Mouse (Mus musculus) MEL (cell line): ENCODE measurements around the gene Coro1a. TPM values are rescaled to one million over a fixed set of nuclear protein-coding genes. Genes with fewer than 3 reads are reported as not detected.

Experiments used
- DNase-seq: peaks from one replicate; pipeline ENCODE4 v3.0.0; 2011; ENCODE audit warnings: low read depth, low spot score
- H3K27ac ChIP-seq: 2 replicates; pipeline ENCODE4 v1.5.1; 2012; ENCODE audit warnings: low read depth, mild to moderate bottlenecking, control low read depth, low read length, moderate library complexity; ENCODE audit not compliant: control insufficient read depth
- H3K27me3 ChIP-seq, 2 experiments: fragments of 150-350 bp in 1 of 2; sonication (generic) in 1 of 2; 2 replicates each; pipeline ENCODE4 v1.6.1; 2012; ENCODE audit warnings: low read length in 2 of 2, mild to moderate bottlenecking in 2 of 2, improper control_type of control experiment in 1 of 2, moderate library complexity in 1 of 2; ENCODE audit not compliant: insufficient read depth in 2 of 2, control insufficient read depth in 1 of 2
- H3K36me3 ChIP-seq, 2 experiments: 2 replicates each; pipeline ENCODE4 v1.6.1; 2012 to 2014; ENCODE audit warnings: low read length in 2 of 2, improper control_type of control experiment in 1 of 2, inconsistent platforms in 1 of 2, mild to moderate bottlenecking in 1 of 2; ENCODE audit not compliant: insufficient read depth in 2 of 2, control insufficient read depth in 1 of 2
- H3K4me1 ChIP-seq, 2 experiments: fragments of 150-350 bp in 1 of 2; sonication (generic) in 1 of 2; 2 replicates each; pipeline ENCODE4 v1.6.1; 2012; ENCODE audit warnings: low read length in 2 of 2, improper control_type of control experiment in 1 of 2, mild to moderate bottlenecking in 1 of 2; ENCODE audit not compliant: insufficient read depth in 2 of 2, control insufficient read depth in 1 of 2
- H3K4me3 ChIP-seq, 2 experiments: fragments of 150-350 bp in 1 of 2; sonication (generic) in 1 of 2; 2 replicates each; pipeline ENCODE4 v1.5.1; 2012; ENCODE audit warnings: low read depth in 2 of 2, low read length in 2 of 2, mild to moderate bottlenecking in 2 of 2, moderate library complexity in 2 of 2, control low read depth in 1 of 2, improper control_type of control experiment in 1 of 2; ENCODE audit not compliant: control insufficient read depth in 1 of 2, insufficient read depth in 1 of 2
- H3K79me2 ChIP-seq: 2 replicates; pipeline ENCODE4 v1.6.1; 2012; ENCODE audit warnings: mild to moderate bottlenecking, low read length, moderate library complexity; ENCODE audit not compliant: control insufficient read depth, poor library complexity, insufficient read depth
- H3K9ac ChIP-seq: 2 replicates; pipeline ENCODE4 v1.6.1; 2012; ENCODE audit warnings: low read depth, mild to moderate bottlenecking, control low read depth, low read length, moderate library complexity; ENCODE audit not compliant: control insufficient read depth, poor library complexity, severe bottlenecking
- H3K9me3 ChIP-seq: fragments of 150-350 bp; sonication (generic); replicated peaks from 2 replicates; pipeline ENCODE4 v1.6.1; 2012; ENCODE audit warnings: mild to moderate bottlenecking, low read length, improper control_type of control experiment, moderate library complexity; ENCODE audit not compliant: insufficient read depth
- BHLHE40 ChIP-seq: IDR thresholded peaks from 2 replicates; pipeline ENCODE4 v1.6.1; 2012; ENCODE audit warnings: low read depth, mild to moderate bottlenecking, inconsistent platforms, low read length, improper control_type of control experiment, borderline replicate concordance
- E2F4 ChIP-seq: IDR thresholded peaks from 2 replicates; pipeline ENCODE4 v1.6.1; 2011; ENCODE audit warnings: low read depth, low read length, improper control_type of control experiment, borderline replicate concordance
- ELF1 ChIP-seq: IDR thresholded peaks from 2 replicates; pipeline ENCODE4 v1.6.1; 2014; ENCODE audit warnings: low read depth, mild to moderate bottlenecking, inconsistent platforms, low read length, improper control_type of control experiment, moderate library complexity
- EP300 ChIP-seq, 2 experiments: IDR thresholded peaks; 2 replicates each; pipeline ENCODE4 v1.6.1; 2011; ENCODE audit warnings: improper control_type of control experiment in 2 of 2, low read length in 2 of 2, low read depth in 1 of 2, mild to moderate bottlenecking in 1 of 2
- ETS1 ChIP-seq: IDR thresholded peaks from 2 replicates; pipeline ENCODE4 v1.6.1; 2012; ENCODE audit warnings: low read depth, mild to moderate bottlenecking, inconsistent platforms, low read length, improper control_type of control experiment, moderate library complexity
- GATA1 ChIP-seq: IDR thresholded peaks from 2 replicates; pipeline ENCODE4 v1.6.1; 2011; ENCODE audit warnings: low read depth, low read length, improper control_type of control experiment
- JUND ChIP-seq: IDR thresholded peaks from 2 replicates; pipeline ENCODE4 v1.6.1; 2011; ENCODE audit warnings: low read depth, mild to moderate bottlenecking, improper control_type of control experiment, low read length
- KAT2A ChIP-seq: conservative IDR thresholded peaks from 2 replicates; pipeline ENCODE4 v1.6.1; 2012; ENCODE audit warnings: low read depth, low read length, improper control_type of control experiment, inconsistent platforms
- MAX ChIP-seq: IDR thresholded peaks from 2 replicates; pipeline ENCODE4 v1.6.1; 2011; ENCODE audit warnings: low read length, improper control_type of control experiment
- MEF2A ChIP-seq: IDR thresholded peaks from 2 replicates; pipeline ENCODE4 v1.6.1; 2014; ENCODE audit warnings: low read depth, mild to moderate bottlenecking, inconsistent platforms, low read length, improper control_type of control experiment; ENCODE audit not compliant: poor library complexity, insufficient replicate concordance, severe bottlenecking; ENCODE audit errors: extremely low read depth
- MXI1 ChIP-seq: IDR thresholded peaks from 2 replicates; pipeline ENCODE4 v1.6.1; 2011; ENCODE audit warnings: mild to moderate bottlenecking, low read depth, low read length, improper control_type of control experiment
- MYC ChIP-seq: IDR thresholded peaks from 2 replicates; pipeline ENCODE4 v1.6.1; 2011; ENCODE audit warnings: low read depth, mild to moderate bottlenecking, low read length, improper control_type of control experiment, moderate library complexity
- NELFE ChIP-seq: IDR thresholded peaks from 2 replicates; pipeline ENCODE4 v1.6.1; 2011; ENCODE audit warnings: low read depth, low read length, improper control_type of control experiment
- NRF1 ChIP-seq: IDR thresholded peaks from 2 replicates; pipeline ENCODE4 v1.6.1; 2014; ENCODE audit warnings: low read depth, mild to moderate bottlenecking, inconsistent platforms, low read length, improper control_type of control experiment, moderate library complexity; ENCODE audit not compliant: poor library complexity, insufficient read depth, severe bottlenecking
- POLR2A ChIP-seq, 2 experiments: IDR thresholded peaks; 2 replicates each; pipeline ENCODE4 v1.6.1; 2011 to 2012; ENCODE audit warnings: low read length in 2 of 2, mild to moderate bottlenecking in 2 of 2, control low read depth in 1 of 2, improper control_type of control experiment in 1 of 2, low read depth in 1 of 2, moderate library complexity in 1 of 2; ENCODE audit not compliant: control insufficient read depth in 1 of 2, insufficient read depth in 1 of 2, poor library complexity in 1 of 2
- POLR2AphosphoS2 ChIP-seq: IDR thresholded peaks from 2 replicates; pipeline ENCODE4 v1.6.1; 2011; ENCODE audit warnings: low read length, improper control_type of control experiment
- POLR2AphosphoS5 ChIP-seq: IDR thresholded peaks from 2 replicates; pipeline ENCODE4 v1.6.1; 2012; ENCODE audit warnings: low read depth, borderline replicate concordance, mild to moderate bottlenecking, inconsistent platforms, low read length, moderate library complexity, mixed read lengths
- RCOR1 ChIP-seq: IDR thresholded peaks from 2 replicates; pipeline ENCODE4 v1.6.1; 2012; ENCODE audit warnings: low read depth, mild to moderate bottlenecking, inconsistent platforms, low read length, improper control_type of control experiment
- SIN3A ChIP-seq: IDR thresholded peaks from 2 replicates; pipeline ENCODE4 v1.6.1; 2012; ENCODE audit warnings: low read length, improper control_type of control experiment, inconsistent platforms
- SMC3 ChIP-seq: IDR thresholded peaks from 2 replicates; pipeline ENCODE4 v1.6.1; 2011; ENCODE audit warnings: low read depth, low read length, improper control_type of control experiment
- TBP ChIP-seq: IDR thresholded peaks from 2 replicates; pipeline ENCODE4 v1.8.0; 2011; ENCODE audit warnings: low read depth, low read length, improper control_type of control experiment
- TCF12 ChIP-seq: IDR thresholded peaks from 2 replicates; pipeline ENCODE4 v1.6.1; 2014; ENCODE audit warnings: low read depth, mild to moderate bottlenecking, inconsistent platforms, low read length, improper control_type of control experiment, moderate library complexity
- ZC3H11A ChIP-seq: IDR thresholded peaks from 2 replicates; pipeline ENCODE4 v1.6.1; 2012; ENCODE audit warnings: low read depth, mild to moderate bottlenecking, inconsistent platforms, low read length, improper control_type of control experiment
- ZKSCAN1 ChIP-seq: IDR thresholded peaks from 2 replicates; pipeline ENCODE4 v1.6.1; 2012; ENCODE audit warnings: low read depth, mild to moderate bottlenecking, inconsistent platforms, low read length, improper control_type of control experiment, moderate library complexity
- polyA plus RNA-seq, 2 experiments: library from polyadenylated mRNA; stranded (reverse) in 1 of 2; unstranded in 1 of 2; fragments of >175 nt in 1 of 2; fragments of >200 nt in 1 of 2; gene quantifications; 2 replicates each; pipeline versions ENCODE4 v1.2.1 to v1.2.4; 2012; ENCODE audit warnings: low replicate concordance in 2 of 2, low read depth in 1 of 2; ENCODE audit not compliant: insufficient read length in 2 of 2, insufficient read depth in 1 of 2, missing spikeins in 1 of 2
- total RNA-seq: library from RNA; depleted of rRNA; stranded (reverse); fragments of 300-350 nt; gene quantifications from 2 replicates; pipeline ENCODE4 v1.2.3, GENCODE M21; 2012

The Coro1a gene
- total and polyA plus RNA-seq, 3 experiments: 195 to 204 TPM; not detected in 1

GRCm38 (mm10) chr7:126678545-126679341, 28.8 kb downstream of the Coro1a start:
- Histone ChIP-seq H3K9ac (no peak overlapping the region), H3K9me3 (no peaks in the 10 kb centered on the region), H3K79me2 (no peaks in the 10 kb centered on the region), H3K27me3 (no peaks in the 10 kb centered on the region), H3K27ac (no peak overlapping the region), H3K4me3 (no peak overlapping the region), H3K4me1 (no peaks in the 10 kb centered on the region), H3K36me3 (no peaks in the 10 kb centered on the region; a peak in 1 of 4 replicates)
- DNase-seq: no peak
- TF ChIP-seq RCOR1 (no peak), POLR2AphosphoS2 (no peak), JUND (no peak), POLR2A (IDR thresholded peaks at IDR 0.05; ENCODE audit: control insufficient read depth in 1 of 2, insufficient read depth in 1 of 2, low read depth in 1 of 2, low read length in 2 of 2, poor library complexity in 1 of 2) (no peak), EP300 (IDR thresholded peaks at IDR 0.05; ENCODE audit: low read depth in 1 of 2, low read length in 2 of 2) (no peak), POLR2AphosphoS5 (no peak), E2F4 (no peak), SMC3 (no peak), NRF1 (no peak), MEF2A (no peak), NELFE (no peak), SIN3A (no peak), ZC3H11A (no peak), ELF1 (no peak), GATA1 (no peak), ETS1 (no peak), MYC (no peak), TBP (no peak), ZKSCAN1 (no peak), BHLHE40 (no peak)

GRCm38 (mm10) chr7:126676631-126677220, 30.9 kb downstream of the Coro1a start:
- H3K27ac ChIP-seq: no peak overlapping the region
- TF ChIP-seq MYC (no peak), ZKSCAN1 (no peak), GATA1 (no peak), JUND (no peak), TCF12 (no peak), KAT2A (no peak), E2F4 (no peak), POLR2AphosphoS2 (no peak), MXI1 (no peak), MAX (no peak)
- no peak overlapping the region for H3K9ac ChIP-seq
- no peak for DNase-seq
- H3K27me3 ChIP-seq: no peaks in the 10 kb centered on the region
- no peaks in the 10 kb centered on the region for H3K9me3 ChIP-seq
- no peaks in the 10 kb centered on the region for H3K4me1 ChIP-seq
- no peaks in the 10 kb centered on the region; a peak in 2 of 4 replicates for H3K36me3 ChIP-seq
- H3K4me3 ChIP-seq: no peak overlapping the region
- no peaks in the 10 kb centered on the region for H3K79me2 ChIP-seq
